Mouse (Mus musculus) heart, postnatal 0 days (tissue): ENCODE results near the gene Dmtf1. TPM values are rescaled to one million over a fixed set of nuclear protein-coding genes. Genes with fewer than 3 reads are reported as not detected.

Experiments
- ATAC-seq: fragments of 200-750 bp; cut with Nextera tagmentation; 2 replicates; pipeline ENCODE4 v1.8.0; 2017; ENCODE audit warnings: low read depth, moderate number of reproducible peaks, moderate library complexity; ENCODE audit not compliant: insufficient read depth
- DNase-seq: peaks from one replicate; pipeline ENCODE4 v3.0.0-alpha.2; 2016; ENCODE audit warnings: low spot score
- H3K27ac ChIP-seq: fragments of 300-500 bp; sonication (generic); 2 replicates; pipeline ENCODE4 v1.5.1; 2014; ENCODE audit warnings: low read depth, mild to moderate bottlenecking
- H3K27me3 ChIP-seq: fragments of 300-500 bp; sonication (generic); 2 replicates; pipeline ENCODE4 v1.6.1; 2014; ENCODE audit warnings: low read length, mixed read lengths; ENCODE audit not compliant: control insufficient read depth, insufficient read depth
- H3K36me3 ChIP-seq: fragments of 300-500 bp; sonication (generic); replicated peaks from 2 replicates; pipeline ENCODE4 v1.6.1; 2014; ENCODE audit warnings: low read length, mixed read lengths; ENCODE audit not compliant: control insufficient read depth, insufficient read depth
- H3K4me1 ChIP-seq: fragments of 300-500 bp; sonication (generic); 2 replicates; pipeline ENCODE4 v1.6.1; 2014; ENCODE audit warnings: antibody characterized with exemption; ENCODE audit not compliant: control insufficient read depth, insufficient read depth
- H3K4me2 ChIP-seq: fragments of 300-500 bp; sonication (generic); 2 replicates; pipeline ENCODE4 v1.6.1; 2014; ENCODE audit warnings: low read depth, mild to moderate bottlenecking, low read length, moderate library complexity
- H3K4me3 ChIP-seq: fragments of 300-500 bp; sonication (generic); 2 replicates; pipeline ENCODE4 v1.5.1; 2014; ENCODE audit warnings: low read depth, low read length
- H3K9ac ChIP-seq: fragments of 300-500 bp; sonication (generic); replicated peaks from 2 replicates; pipeline ENCODE4 v1.6.1; 2014; ENCODE audit warnings: low read depth, low read length, mixed read lengths
- H3K9me3 ChIP-seq: fragments of 300-500 bp; sonication (generic); replicated peaks from 2 replicates; pipeline ENCODE4 v1.6.1; 2016; ENCODE audit warnings: low read length; ENCODE audit not compliant: control insufficient read depth
- CTCF ChIP-seq: IDR thresholded peaks from 2 replicates; pipeline ENCODE4 v1.5.1; 2016; ENCODE audit warnings: antibody characterized with exemption, control low read depth, low read depth
- EP300 ChIP-seq: IDR thresholded peaks from 2 replicates; pipeline ENCODE4 v1.6.1; 2016; ENCODE audit warnings: antibody characterized with exemption, low read depth
- WGBS: fragments of 180-500 bp; shearing (Covaris S2); extraction: QIAGEN DNeasy Blood & Tissue Kit; methylation state at CpG from one replicate; pipeline ENCODE4 v1.1.7; 2014; 5-methylcytosine and 5-hydroxymethylcytosine counted together
- polyA plus RNA-seq: library from polyadenylated mRNA; unstranded; fragments of >200 nt; fragmentation: Nextera tagmentation; extraction: Ambion mirVana; gene quantifications from 2 replicates; pipeline ENCODE4 v1.2.1, GENCODE M21; 2015
- total RNA-seq: library from RNA; depleted of rRNA; stranded (reverse); fragments of >200 nt; gene quantifications from 2 replicates; pipeline ENCODE4 v1.2.3, GENCODE M21; 2014; ENCODE audit warnings: low replicate concordance

Dmtf1 gene
- total and polyA plus RNA-seq, 2 experiments from 2014 or later = 12.5 to 22.2 TPM

- WGBS = 81% methylated on average over 8 of the region's 8 CpGs
- H3K9me3 ChIP-seq = no peaks in the 10 kb centered on the region
- no peak overlapping the region for H3K9ac ChIP-seq
- no peak overlapping the region for H3K4me3 ChIP-seq
- TF ChIP-seq CTCF = no peak
- TF ChIP-seq EP300 = no peak
- no peak for ATAC-seq
- no peak overlapping the region for H3K4me2 ChIP-seq
- no peak overlapping the region for H3K27ac ChIP-seq
- no peaks in the 10 kb centered on the region for H3K27me3 ChIP-seq
- no peak for DNase-seq
- H3K36me3 ChIP-seq = peaks cover 31% of the 10 kb centered on the region
- H3K4me1 ChIP-seq = no peaks in the 10 kb centered on the region
Measured at GRCm38 (mm10) chr5:9149273-9149850, 12.2 kb downstream of the Dmtf1 start.

- TF ChIP-seq EP300 (no peak), CTCF (no peak)
- no peak overlapping the region for H3K27ac ChIP-seq
- peaks cover 47% of the 10 kb centered on the region for H3K36me3 ChIP-seq
- ATAC-seq (no peak), DNase-seq (no peak)
- 90% methylated on average over 6 of the region's 6 CpGs for WGBS
- H3K4me2 ChIP-seq = no peak overlapping the region
- H3K4me1 ChIP-seq = no peaks in the 10 kb centered on the region
- no peaks in the 10 kb centered on the region for H3K9me3 ChIP-seq
- H3K4me3 ChIP-seq = no peak overlapping the region
- H3K9ac ChIP-seq = no peak overlapping the region
- no peaks in the 10 kb centered on the region for H3K27me3 ChIP-seq
Measured at GRCm38 (mm10) chr5:9142376-9142775, 19.2 kb downstream of the Dmtf1 start.

- 77% methylated on average over 8 of the region's 8 CpGs for WGBS
- Histone ChIP-seq H3K4me1 (no peaks in the 10 kb centered on the region), H3K9me3 (no peaks in the 10 kb centered on the region), H3K36me3 (peaks cover 55% of the 10 kb centered on the region), H3K27ac (no peak overlapping the region), H3K4me3 (no peak overlapping the region), H3K4me2 (no peak overlapping the region), H3K27me3 (no peaks in the 10 kb centered on the region), H3K9ac (no peak overlapping the region)
- TF ChIP-seq EP300 (no peak), CTCF (no peak)
- DNase-seq (no peak), ATAC-seq (no peak)
Measured at GRCm38 (mm10) chr5:9140724-9141123, 20.9 kb downstream of the Dmtf1 start.

GRCm38 (mm10) chr5:9135588-9135987, 26.0 kb downstream of the Dmtf1 start:
- ATAC-seq (no peak), DNase-seq (no peak)
- H3K4me2 ChIP-seq = no peak overlapping the region
- peaks cover 59% of the 10 kb centered on the region for H3K36me3 ChIP-seq
- TF ChIP-seq CTCF = no peak
- no peak for TF ChIP-seq EP300
- H3K4me1 ChIP-seq = no peaks in the 10 kb centered on the region
- no peak overlapping the region for H3K9ac ChIP-seq
- H3K9me3 ChIP-seq = no peaks in the 10 kb centered on the region
- H3K27me3 ChIP-seq = no peaks in the 10 kb centered on the region
- no peak overlapping the region for H3K27ac ChIP-seq
- H3K4me3 ChIP-seq = no peak overlapping the region
- 90% methylated on average over 3 of the region's 3 CpGs for WGBS

- Histone ChIP-seq H3K36me3 (peaks cover 62% of the 10 kb centered on the region), H3K27ac (no peak overlapping the region)
- WGBS = 90% methylated on average over 7 of the region's 7 CpGs
Measured at GRCm38 (mm10) chr5:9131786-9132185, 29.8 kb downstream of the Dmtf1 start.

GRCm38 (mm10) chr5:9128566-9128965, 33.0 kb downstream of the Dmtf1 start:
- ATAC-seq (no peak), DNase-seq (no peak)
- H3K4me1 ChIP-seq = no peaks in the 10 kb centered on the region
- no peak overlapping the region for H3K4me2 ChIP-seq
- TF ChIP-seq EP300 (no peak), CTCF (no peak)
- WGBS = 86% methylated on average over 12 of the region's 12 CpGs
- H3K4me3 ChIP-seq = no peak overlapping the region
- H3K36me3 ChIP-seq = peaks cover 56% of the 10 kb centered on the region
- no peaks in the 10 kb centered on the region for H3K9me3 ChIP-seq
- no peaks in the 10 kb centered on the region for H3K27me3 ChIP-seq
- no peak overlapping the region for H3K9ac ChIP-seq
- no peak overlapping the region for H3K27ac ChIP-seq

More at GRCm38 (mm10) chr5:9131786-9132185, 29.8 kb downstream of the Dmtf1 start:
- no peak for TF ChIP-seq EP300
- TF ChIP-seq CTCF = no peak
- Histone ChIP-seq H3K9me3 (no peaks in the 10 kb centered on the region), H3K4me3 (no peak overlapping the region), H3K9ac (no peak overlapping the region), H3K4me2 (no peak overlapping the region), H3K4me1 (no peaks in the 10 kb centered on the region), H3K27me3 (no peaks in the 10 kb centered on the region)
- no peak for ATAC-seq
- DNase-seq = no peak
